Mouse (Mus musculus) layer of hippocampus, postnatal 14 days (tissue): ENCODE data around the gene Slc39a1. TPM values are rescaled to one million over a fixed set of nuclear protein-coding genes. Genes with fewer than 3 reads are reported as not detected.
"Not testable (repeated sequence)": the region's sequence is repeated elsewhere in the genome, so short reads cannot be mapped to it uniquely, and the experiment has no call there.

Experiments
- DNase-seq, 2 experiments: peaks; one replicate each; pipeline ENCODE4 v3.0.0; 2021 to 2022; ENCODE audit warnings: low spot score in 2 of 2, mixed read lengths in 1 of 2
- total RNA-seq, 2 experiments: library from RNA; stranded (reverse); gene quantifications; 2 replicates each; pipeline ENCODE4 v1.2.3; 2021

Slc39a1 gene
- total RNA-seq, 2 experiments from 2014 or later = 48.8 to 53.3 TPM

GRCm38 (mm10) chr3:90264687-90265033 lies 16.7 kb downstream of the Slc39a1 start:
- DNase-seq = no peak

- DNase-seq = peak; percentile 86
Observed at GRCm38 (mm10) chr3:90265034-90265931, 17.3 kb downstream of the Slc39a1 start, which contains the start of gene Dennd4b. Gene Dennd4b (plus strand): TSS chr3:90265185.

- DNase-seq = no peak
Observed at GRCm38 (mm10) chr3:90265932-90266741, 18.2 kb downstream of the Slc39a1 start.

- no peak for DNase-seq
Observed at GRCm38 (mm10) chr3:90266901-90267775, 19.2 kb downstream of the Slc39a1 start.

- DNase-seq = no peak
Observed at GRCm38 (mm10) chr3:90268190-90268589, 20.2 kb downstream of the Slc39a1 start.

GRCm38 (mm10) chr3:90268971-90269370 lies 21.0 kb downstream of the Slc39a1 start:
- DNase-seq = no peak

- no peak for DNase-seq
Observed at GRCm38 (mm10) chr3:90270784-90271183, 22.8 kb downstream of the Slc39a1 start.

- DNase-seq = no peak
Observed at GRCm38 (mm10) chr3:90272170-90272569, 24.2 kb downstream of the Slc39a1 start.

GRCm38 (mm10) chr3:90273855-90274254 lies 25.9 kb downstream of the Slc39a1 start:
- no peak for DNase-seq

- DNase-seq = no peak
Observed at GRCm38 (mm10) chr3:90275286-90275685, 27.3 kb downstream of the Slc39a1 start.

GRCm38 (mm10) chr3:90276858-90277257 lies 28.9 kb downstream of the Slc39a1 start:
- no peak for DNase-seq

- no peak for DNase-seq
Observed at GRCm38 (mm10) chr3:90277793-90278192, 29.8 kb downstream of the Slc39a1 start.

- no peak for DNase-seq
Observed at GRCm38 (mm10) chr3:90278211-90278610, 30.2 kb downstream of the Slc39a1 start.

GRCm38 (mm10) chr3:90279216-90279615 lies 31.2 kb downstream of the Slc39a1 start:
- no peak for DNase-seq

GRCm38 (mm10) chr3:90279743-90280142 lies 31.8 kb downstream of the Slc39a1 start:
- DNase-seq = no peak

- DNase-seq = no peak
Observed at GRCm38 (mm10) chr3:90280708-90281107, 32.7 kb downstream of the Slc39a1 start.

GRCm38 (mm10) chr3:90284150-90284549 lies 36.2 kb downstream of the Slc39a1 start:
- DNase-seq = no peak

- not testable (repeated sequence) for DNase-seq
Observed at GRCm38 (mm10) chr3:90289403-90289802, 41.4 kb downstream of the Slc39a1 start.

GRCm38 (mm10) chr3:90290602-90291001 lies 42.6 kb downstream of the Slc39a1 start:
- no peak for DNase-seq

GRCm38 (mm10) chr3:90291982-90292344 lies 44.0 kb downstream of the Slc39a1 start:
- DNase-seq = no peak
